Mouse (Mus musculus) heart, adult 2 months (tissue): ENCODE measurements at regions not wholly inside any gene's neighbourhood (a gene's known extent, or its start where the extent isn't known, plus 50 kb on each side); places are given as distances from the start of the nearest gene placed in this dataset.

Experiments used
- DNase-seq, 2 experiments: peaks; one replicate each; pipeline ENCODE4 v3.0.0; 2021
- H3K27ac ChIP-seq: fragments of 200-600 bp; 2 replicates; pipeline ENCODE4 v1.8.1; 2022
- H3K27me3 ChIP-seq: fragments of 200-500 bp; 2 replicates; pipeline ENCODE4 v1.6.1; 2012; ENCODE audit warnings: mild to moderate bottlenecking, low read length, inconsistent platforms, mixed read lengths; ENCODE audit not compliant: control insufficient read depth, insufficient read depth
- H3K36me3 ChIP-seq: fragments of 200-500 bp; 2 replicates; pipeline ENCODE4 v1.6.1; 2012; ENCODE audit warnings: low read length, inconsistent platforms; ENCODE audit not compliant: control insufficient read depth, insufficient read depth
- H3K4me1 ChIP-seq: fragments of 200-500 bp; 2 replicates; pipeline ENCODE4 v1.6.1; 2011; ENCODE audit warnings: low read length; ENCODE audit not compliant: control insufficient read depth, insufficient read depth
- H3K4me3 ChIP-seq: fragments of 200-600 bp; 2 replicates; pipeline ENCODE4 v1.8.1; 2022
- H3K79me2 ChIP-seq: fragments of 200-500 bp; replicated peaks from 2 replicates; pipeline ENCODE4 v1.6.1; 2012; ENCODE audit warnings: mild to moderate bottlenecking, inconsistent platforms, low read length, moderate library complexity, mixed read lengths; ENCODE audit not compliant: control insufficient read depth, insufficient read depth
- H3K9ac ChIP-seq: fragments of 200-500 bp; 2 replicates; pipeline ENCODE4 v1.6.1; 2012; ENCODE audit warnings: low read depth, mild to moderate bottlenecking, control low read depth, inconsistent platforms, low read length, mixed read lengths
- CTCF ChIP-seq: fragments of 200-600 bp; IDR thresholded peaks from 2 replicates; pipeline ENCODE4 v1.8.1; 2022; ENCODE audit warnings: antibody characterized with exemption, mild to moderate bottlenecking, moderate library complexity
- EP300 ChIP-seq: fragments of 200-500 bp; IDR thresholded peaks from 2 replicates; pipeline ENCODE4 v1.6.1; 2011; ENCODE audit warnings: low read depth, low read length, control low read depth; ENCODE audit not compliant: insufficient read depth
- POLR2A ChIP-seq: fragments of 200-500 bp; IDR thresholded peaks from 2 replicates; pipeline ENCODE4 v1.6.1; 2011; ENCODE audit warnings: mild to moderate bottlenecking, low read depth, low read length, control low read depth; ENCODE audit not compliant: insufficient read depth
- WGBS: fragments of 180-500 bp; shearing (Covaris S2); methylation state at CpG from one replicate; pipeline ENCODE4 v1.1.7; 2018; 5-methylcytosine and 5-hydroxymethylcytosine counted together
- intact Hi-C: fragments of 180-260 bp; cut with DNase I; formaldehyde crosslinking; loops from one replicate; pipeline ENCODE4 v1.15.1; 2025

- TF ChIP-seq POLR2A (no peak), EP300 (no peak), CTCF (no peak)
- H3K4me1 ChIP-seq, result no peaks in the 10 kb centered on the region
- DNase-seq, result no peak
- no peak overlapping the region for H3K4me3 ChIP-seq
- no peak overlapping the region for H3K9ac ChIP-seq
- no peaks in the 10 kb centered on the region for H3K27me3 ChIP-seq
- H3K79me2 ChIP-seq, result no peaks in the 10 kb centered on the region
- no peaks in the 10 kb centered on the region for H3K36me3 ChIP-seq
- H3K27ac ChIP-seq, result no peak overlapping the region
- 68% methylated on average over 3 of the region's 3 CpGs for whole genome bisulfite sequencing
- intact Hi-C loops, result no loop called here
Measured at GRCm38 (mm10) chr17:74948476-74948875, 56.9 kb upstream of the Ltbp1 start.

- TF ChIP-seq EP300, result no peak
- TF ChIP-seq CTCF, result no peak
- no peak for TF ChIP-seq POLR2A
- Histone ChIP-seq H3K27me3 (no peaks in the 10 kb centered on the region), H3K4me3 (no peak overlapping the region), H3K4me1 (no peaks in the 10 kb centered on the region), H3K27ac (no peak overlapping the region), H3K36me3 (no peaks in the 10 kb centered on the region), H3K79me2 (no peaks in the 10 kb centered on the region), H3K9ac (no peak overlapping the region)
- DNase-seq, result no peak
- intact Hi-C loops, result no loop called here
- 97% methylated on average over 2 of the region's 2 CpGs for WGBS
Measured at GRCm38 (mm10) chr17:74950316-74950715, 55.1 kb upstream of the Ltbp1 start.

- intact Hi-C loops, result no loop called here
- Histone ChIP-seq H3K79me2 (no peaks in the 10 kb centered on the region), H3K36me3 (no peaks in the 10 kb centered on the region), H3K27me3 (no peaks in the 10 kb centered on the region), H3K9ac (no peak overlapping the region), H3K27ac (no peak overlapping the region), H3K4me1 (no peaks in the 10 kb centered on the region), H3K4me3 (no peak overlapping the region)
- TF ChIP-seq POLR2A (no peak), EP300 (no peak), CTCF (no peak)
- DNase-seq, result no peak
- 73% methylated on average over 2 of the region's 2 CpGs for WGBS
Measured at GRCm38 (mm10) chr17:74954988-74955387, 50.4 kb upstream of the Ltbp1 start.
